Mouse (Mus musculus) heart, adult 2 months (tissue): Measurements from ENCODE around the gene Man1a2.

Source experiments
- CTCF ChIP-seq: fragments of 200-600 bp; IDR thresholded peaks from 2 replicates; pipeline ENCODE4 v1.8.1; 2022; ENCODE audit warnings: antibody characterized with exemption, mild to moderate bottlenecking, moderate library complexity
- EP300 ChIP-seq: fragments of 200-500 bp; IDR thresholded peaks from 2 replicates; pipeline ENCODE4 v1.6.1; 2011; ENCODE audit warnings: low read depth, low read length, control low read depth; ENCODE audit not compliant: insufficient read depth
- POLR2A ChIP-seq: fragments of 200-500 bp; IDR thresholded peaks from 2 replicates; pipeline ENCODE4 v1.6.1; 2011; ENCODE audit warnings: mild to moderate bottlenecking, low read depth, low read length, control low read depth; ENCODE audit not compliant: insufficient read depth

GRCm38 (mm10) chr3:100559431-100559830 is 125.9 kb downstream of the Man1a2 start:
- TF ChIP-seq POLR2A (no peak), CTCF (no peak), EP300 (no peak)
